Mouse (Mus musculus) neural tube, embryonic 10.5 days (tissue): ENCODE data around the gene Golga1.

Source experiments
- DNase-seq: peaks from one replicate; pipeline ENCODE4 v3.0.0-alpha.2; 2017; ENCODE audit warnings: low spot score; ENCODE audit errors: extremely low spot score

The Golga1 gene

GRCm38 (mm10) chr2:39006149-39006730 lies 59.1 kb downstream of the Golga1 start:
- no peak for DNase-seq

- DNase-seq: peak; percentile 36
Observed at GRCm38 (mm10) chr2:39005574-39006079, 59.7 kb downstream of the Golga1 start, which contains the start of gene Rpl35. Gene Rpl35, minus strand, starts transcription at chr2:39005624.

- DNase-seq: peak; percentile 90
Observed at GRCm38 (mm10) chr2:39004880-39005435, 60.4 kb downstream of the Golga1 start, which contains the start of gene Arpc5l. Gene Arpc5l, plus strand, starts transcription at chr2:39005348.

GRCm38 (mm10) chr2:39004372-39004771 lies 61.0 kb downstream of the Golga1 start:
- peak; percentile 45 for DNase-seq

- no peak for DNase-seq
Observed at GRCm38 (mm10) chr2:39003512-39003911, 61.8 kb downstream of the Golga1 start.

GRCm38 (mm10) chr2:39003106-39003505 lies 62.2 kb downstream of the Golga1 start:
- no peak for DNase-seq

- no peak for DNase-seq
Observed at GRCm38 (mm10) chr2:39001866-39002265, 63.5 kb downstream of the Golga1 start.

- DNase-seq: peak; percentile 18
Observed at GRCm38 (mm10) chr2:39000587-39000919, 64.8 kb downstream of the Golga1 start.

- peak; percentile 19 for DNase-seq
Observed at GRCm38 (mm10) chr2:38999910-39000586, 65.3 kb downstream of the Golga1 start.

GRCm38 (mm10) chr2:38999381-38999780 lies 66.0 kb downstream of the Golga1 start:
- peak; percentile 20 for DNase-seq

GRCm38 (mm10) chr2:38997386-38998374 lies 67.7 kb downstream of the Golga1 start, which contains the start of gene Wdr38:
Gene Wdr38, plus strand, starts transcription at chr2:38997476.
- DNase-seq: peak; percentile 92

GRCm38 (mm10) chr2:38992452-38992851 lies 72.9 kb downstream of the Golga1 start:
- DNase-seq: no peak

GRCm38 (mm10) chr2:38992004-38992403 lies 73.3 kb downstream of the Golga1 start:
- DNase-seq: no peak

- no peak for DNase-seq
Observed at GRCm38 (mm10) chr2:38988929-38989328, 76.4 kb downstream of the Golga1 start.

- no peak for DNase-seq
Observed at GRCm38 (mm10) chr2:38987803-38988510, 77.4 kb downstream of the Golga1 start.

GRCm38 (mm10) chr2:38987371-38987770 lies 78.0 kb downstream of the Golga1 start:
- no peak for DNase-seq

GRCm38 (mm10) chr2:38986580-38986979 lies 78.8 kb downstream of the Golga1 start:
- DNase-seq: no peak

GRCm38 (mm10) chr2:38983456-38983855 lies 81.9 kb downstream of the Golga1 start:
- DNase-seq: no peak

GRCm38 (mm10) chr2:38977837-38978236 lies 87.5 kb downstream of the Golga1 start:
- DNase-seq: no peak

- DNase-seq: no peak
Observed at GRCm38 (mm10) chr2:38975941-38976805, 89.2 kb downstream of the Golga1 start.
